Mouse (Mus musculus): ENCODE measurements around the gene Mamld1.

Mamld1 gene

DNA sequence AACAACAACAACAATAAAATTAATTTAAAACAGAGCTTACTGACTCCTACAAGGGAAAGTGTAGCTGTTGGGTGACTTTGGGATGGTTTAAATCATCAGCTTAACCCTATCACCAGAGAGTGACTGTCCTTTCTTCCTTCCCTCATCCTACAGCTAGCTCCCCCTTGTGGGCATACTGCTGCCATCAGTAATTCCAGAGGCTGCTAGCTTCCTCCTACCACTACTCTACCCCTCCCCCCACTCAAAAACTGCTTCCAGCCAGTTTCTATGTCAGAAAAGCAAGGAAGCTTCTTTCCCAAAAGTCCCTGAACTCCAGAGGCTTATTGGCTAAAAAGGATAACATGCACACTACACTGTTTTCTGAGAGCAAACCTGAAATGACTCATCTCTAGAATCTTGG lies 81.4 kb downstream of the Mamld1 start:
- no peak for DNase-seq (ENCODE audit: low spot score in 2 of 2)

DNA sequence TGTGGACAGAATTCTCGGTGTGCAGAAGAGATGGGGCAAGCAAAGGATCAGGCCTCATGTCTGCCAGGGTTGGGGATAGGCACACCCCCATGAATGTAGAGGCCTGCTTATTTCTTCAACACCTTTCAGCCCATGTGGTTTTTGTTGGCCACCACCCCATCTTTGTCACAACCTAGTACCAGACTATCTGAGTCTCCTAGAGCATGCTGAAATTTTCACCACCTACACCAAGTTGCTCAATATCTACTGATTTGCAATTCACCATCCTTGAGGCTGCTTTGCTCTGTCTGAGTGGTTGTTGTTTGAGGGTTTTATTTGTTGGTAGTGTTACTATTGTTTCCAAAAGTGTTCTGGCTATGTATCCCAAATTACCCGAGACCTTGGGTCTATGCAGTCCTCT lies 91.3 kb downstream of the Mamld1 start:
- DNase-seq (ENCODE audit: low spot score in 2 of 2), result no peak

DNA sequence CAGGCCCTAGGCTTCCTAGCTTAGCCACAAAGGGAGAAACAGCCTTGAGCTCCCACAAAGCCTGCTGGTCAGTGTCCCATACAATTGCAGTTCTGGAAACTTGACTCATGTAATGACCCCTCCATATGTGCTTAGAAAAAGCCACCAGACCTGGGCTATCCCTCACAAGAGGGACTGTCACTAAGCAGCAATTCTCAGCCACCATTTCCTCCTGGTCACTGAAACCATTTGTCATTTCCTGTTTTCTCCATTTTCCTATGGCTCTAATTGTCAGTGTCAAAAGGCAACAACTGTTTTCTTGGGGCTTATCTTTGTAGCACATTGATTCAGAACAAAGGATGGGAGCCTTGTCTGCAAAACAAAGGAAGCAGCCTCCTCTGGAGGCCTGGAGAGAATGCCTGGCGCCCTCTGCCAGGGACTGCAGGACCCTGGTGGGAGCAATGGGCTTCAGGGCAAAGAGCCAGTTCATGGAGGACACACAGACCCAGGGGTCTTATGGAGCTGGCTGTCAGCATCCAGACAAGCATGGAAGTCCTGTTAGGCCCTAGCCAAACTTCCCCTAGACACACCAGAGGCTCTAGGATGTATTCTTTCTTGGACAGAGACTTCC lies 99.5 kb downstream of the Mamld1 start:
- DNase-seq (ENCODE audit: low spot score in 2 of 2), result no peak

GRCm38 (mm10) chrX:71150551-71151001 lies 100.5 kb downstream of the Mamld1 start:
- no peak for DNase-seq (ENCODE audit: low spot score in 2 of 2)

DNA sequence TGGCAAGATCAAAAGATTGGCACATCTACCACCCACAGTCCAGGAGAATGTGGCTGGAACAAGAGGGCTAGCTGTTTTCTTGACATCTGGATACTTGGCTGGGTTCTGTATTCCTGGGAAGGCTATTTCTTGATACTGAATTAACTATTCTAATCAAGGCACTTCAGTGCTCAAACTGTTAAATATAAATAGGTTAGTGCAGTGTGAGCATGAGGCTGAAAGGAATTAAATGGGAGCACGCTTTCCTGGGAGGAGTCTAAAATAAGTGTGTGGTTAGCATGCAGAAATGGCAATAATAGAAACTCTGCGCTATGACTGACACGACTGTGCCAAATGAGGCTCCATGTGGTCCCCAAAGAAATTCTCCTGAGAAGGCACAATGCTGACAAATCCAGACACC lies 131.5 kb downstream of the Mamld1 start:
- DNase-seq (ENCODE audit: low spot score in 2 of 2), result no peak

DNA sequence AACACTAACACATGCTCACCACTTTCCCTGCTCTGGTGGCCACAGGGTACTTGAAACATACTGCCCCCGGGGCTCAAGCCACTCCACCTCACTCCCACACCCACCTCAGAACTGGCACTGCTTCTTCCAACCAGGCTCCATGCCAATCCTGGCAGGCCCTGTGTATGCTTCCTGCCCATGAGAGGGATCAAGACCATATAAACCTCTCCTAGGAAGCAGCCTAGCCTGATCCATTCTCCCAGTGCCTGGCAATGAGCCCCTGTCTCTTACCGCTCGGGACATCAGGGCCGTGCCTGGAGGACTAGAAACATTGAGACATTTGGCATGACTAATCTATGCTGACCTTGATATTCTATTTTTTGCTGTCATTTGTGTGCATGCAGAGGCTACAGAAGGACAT lies 133.6 kb downstream of the Mamld1 start:
- DNase-seq (ENCODE audit: low spot score in 2 of 2), result no peak

DNA sequence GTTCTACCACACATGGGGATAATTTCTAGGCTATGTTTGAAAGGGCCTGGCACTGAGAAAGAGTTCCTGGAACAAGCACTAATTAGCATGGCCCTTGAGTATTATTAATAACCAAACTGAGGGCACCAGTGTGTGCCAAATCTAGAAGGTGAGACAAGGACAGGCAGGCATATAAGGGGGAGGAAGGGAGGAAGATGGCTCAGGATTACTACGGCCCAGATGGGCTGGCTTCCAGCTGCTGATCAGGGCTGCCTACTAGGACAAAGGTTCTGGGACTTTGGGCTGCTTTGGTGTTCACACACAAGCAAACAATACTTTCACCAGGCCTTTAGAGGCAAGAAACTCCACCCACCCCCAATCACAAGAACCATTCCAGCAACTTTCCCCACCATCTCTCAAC lies 136.3 kb downstream of the Mamld1 start:
- DNase-seq (ENCODE audit: low spot score in 2 of 2), result no peak

DNA sequence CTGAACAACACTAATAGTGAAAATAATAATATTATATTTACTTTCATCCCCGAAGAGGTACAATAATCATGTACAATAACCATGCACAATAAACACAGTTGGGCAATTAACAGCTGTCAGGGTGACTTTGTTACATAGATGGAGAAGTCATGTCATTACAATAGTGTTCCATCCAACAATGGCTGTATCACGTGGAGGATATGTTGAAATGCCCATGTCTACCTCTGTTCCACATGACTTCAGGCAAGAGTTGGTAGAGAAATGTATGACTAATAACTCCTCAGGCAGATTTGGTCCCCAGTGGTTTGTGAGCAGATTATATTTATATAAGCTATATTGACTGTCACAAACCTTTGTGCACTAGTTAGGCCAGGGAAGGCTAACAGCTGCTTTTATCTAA lies 154.7 kb downstream of the Mamld1 start:
- DNase-seq (ENCODE audit: low spot score in 2 of 2), result no peak
